Mouse (Mus musculus) CH12.LX (cell line): ENCODE data around the gene Maf. TPM values are rescaled to one million over a fixed set of nuclear protein-coding genes. Genes with fewer than 3 reads are reported as not detected.

ENCODE experiments used
- DNase-seq: peaks from one replicate; pipeline ENCODE4 v3.0.0-alpha.2; 2013; ENCODE audit errors: extremely low read depth
- H3K27ac ChIP-seq: 2 replicates; pipeline ENCODE4 v1.5.1; 2012; ENCODE audit warnings: low read depth, mild to moderate bottlenecking, control low read depth, moderate library complexity; ENCODE audit not compliant: insufficient read depth
- H3K27me3 ChIP-seq: replicated peaks from 2 replicates; pipeline ENCODE3; 2012; ENCODE audit warnings: inconsistent platforms
- H3K36me3 ChIP-seq, 2 experiments: replicated peaks in 1 of 2; 2 replicates each; pipeline versions ENCODE3 to v1.6.1; 2012; ENCODE audit warnings: inconsistent platforms in 1 of 2, low read length in 1 of 2, mild to moderate bottlenecking in 1 of 2, mixed read lengths in 1 of 2, moderate library complexity in 1 of 2; ENCODE audit not compliant: control insufficient read depth in 1 of 2, insufficient read depth in 1 of 2
- H3K4me1 ChIP-seq, 2 experiments: 2 replicates each; pipeline ENCODE4 v1.6.1; 2012; ENCODE audit warnings: inconsistent platforms in 1 of 2, moderate library complexity in 1 of 2; ENCODE audit not compliant: insufficient read depth in 2 of 2, control insufficient read depth in 1 of 2
- H3K4me2 ChIP-seq: 2 replicates; pipeline ENCODE4 v1.6.1; 2012; ENCODE audit warnings: low read depth, mild to moderate bottlenecking, control low read depth; ENCODE audit not compliant: poor library complexity, insufficient read depth, severe bottlenecking
- H3K4me3 ChIP-seq, 3 experiments: fragments of 150-350 bp in 1 of 3; sonication (generic) in 1 of 3; replicated peaks in 1 of 3; 2 replicates each; pipeline versions ENCODE3 to v1.5.1; 2011 to 2012; ENCODE audit warnings: low read depth in 2 of 3, low read length in 2 of 3, mild to moderate bottlenecking in 2 of 3, moderate library complexity in 2 of 3, control low read depth in 1 of 3, improper control_type of control experiment in 1 of 3, inconsistent platforms in 1 of 3, mixed read lengths in 1 of 3; ENCODE audit not compliant: poor library complexity in 1 of 3
- H3K79me2 ChIP-seq: replicated peaks from 2 replicates; pipeline ENCODE4 v1.6.1; 2012; ENCODE audit warnings: mild to moderate bottlenecking, moderate library complexity; ENCODE audit not compliant: control insufficient read depth, poor library complexity, insufficient read depth, severe bottlenecking; ENCODE audit errors: extremely low read depth
- H3K9ac ChIP-seq: 2 replicates; pipeline ENCODE4 v1.6.1; 2012; ENCODE audit warnings: low read depth, mild to moderate bottlenecking, control low read depth, moderate library complexity; ENCODE audit not compliant: insufficient read depth
- H3K9me3 ChIP-seq: replicated peaks from 2 replicates; pipeline ENCODE3; 2012; ENCODE audit warnings: low read length, inconsistent platforms, mixed read lengths
- CTCF ChIP-seq, 2 experiments: IDR thresholded peaks in 1 of 2; conservative IDR thresholded peaks in 1 of 2; 2 replicates each; pipeline ENCODE4 v1.5.1; 2011 to 2012; ENCODE audit warnings: low read depth in 2 of 2, low read length in 2 of 2, improper control_type of control experiment in 1 of 2, inconsistent platforms in 1 of 2, mild to moderate bottlenecking in 1 of 2, moderate library complexity in 1 of 2
- ETS1 ChIP-seq: conservative IDR thresholded peaks from 2 replicates; pipeline ENCODE4 v1.6.1; 2012; ENCODE audit warnings: low read depth, mild to moderate bottlenecking, inconsistent platforms, low read length, improper control_type of control experiment, moderate library complexity
- KAT2A ChIP-seq: IDR thresholded peaks from 2 replicates; pipeline ENCODE4 v1.6.1; 2012; ENCODE audit warnings: low read length, improper control_type of control experiment, inconsistent platforms; ENCODE audit not compliant: insufficient replicate concordance
- MYC ChIP-seq: IDR thresholded peaks from 2 replicates; pipeline ENCODE4 v1.6.1; 2011; ENCODE audit warnings: low read depth, mild to moderate bottlenecking, improper control_type of control experiment, low read length
- NELFE ChIP-seq: IDR thresholded peaks from 2 replicates; pipeline ENCODE4 v1.6.1; 2011; ENCODE audit warnings: low read depth, low read length, improper control_type of control experiment
- UBTF ChIP-seq: IDR thresholded peaks from 2 replicates; pipeline ENCODE4 v1.6.1; 2012; ENCODE audit warnings: low read depth, mild to moderate bottlenecking, inconsistent platforms, low read length, improper control_type of control experiment, moderate library complexity
- ZC3H11A ChIP-seq: IDR thresholded peaks from 2 replicates; pipeline ENCODE4 v1.6.1; 2012; ENCODE audit warnings: low read depth, mild to moderate bottlenecking, inconsistent platforms, low read length, improper control_type of control experiment
- ZKSCAN1 ChIP-seq: IDR thresholded peaks from 2 replicates; pipeline ENCODE4 v1.6.1; 2012; ENCODE audit warnings: low read depth, inconsistent platforms, low read length, improper control_type of control experiment, borderline replicate concordance
- ZNF384 ChIP-seq: IDR thresholded peaks from 2 replicates; pipeline ENCODE4 v1.6.1; 2012; ENCODE audit warnings: low read depth, low read length, improper control_type of control experiment, inconsistent platforms
- dilution Hi-C: fragments of 300-500 bp; cut with MboI; formaldehyde crosslinking; loops from 2 replicates; pipeline ENCODE4 v1.14.3; 2020; ENCODE audit warnings: low sequenced_read_pairs; ENCODE audit not compliant: extremely low pct_unique_long_range_greater_than_20kb, extremely low pct_ligation_motif_present
- in situ Hi-C: fragments of 300-500 bp; cut with MboI; formaldehyde crosslinking; loops from 3 replicates; pipeline ENCODE4 v1.14.3; 2019; ENCODE audit warnings: low sequenced_read_pairs, low pct_ligation_motif_present, low pct_unique_long_range_greater_than_20kb, mixed read lengths
- polyA plus RNA-seq: library from polyadenylated mRNA; unstranded; fragments of >175 nt; gene quantifications from 2 replicates; pipeline ENCODE4 v1.2.1, GENCODE M21; 2012; ENCODE audit warnings: low read depth; ENCODE audit not compliant: insufficient read length
- total RNA-seq, 2 experiments: library from RNA; depleted of rRNA; stranded (reverse); fragments of 300-350 nt in 1 of 2; fragments of >200 nt in 1 of 2; gene quantifications; 2 replicates each; pipeline ENCODE4 v1.2.3; 2012 to 2014

Gene Maf
- total and polyA plus RNA-seq, 3 experiments: not detected

- Histone ChIP-seq H3K27me3 (peaks cover 31% of the 10 kb centered on the region), H3K4me3 (no peak overlapping the region), H3K9me3 (peaks cover 5% of the 10 kb centered on the region), H3K4me1 (no peaks in the 10 kb centered on the region), H3K9ac (no peak overlapping the region), H3K79me2 (no peaks in the 10 kb centered on the region), H3K4me2 (no peak overlapping the region), H3K27ac (no peak overlapping the region), H3K36me3 (no peaks in the 10 kb centered on the region)
- dilution Hi-C loops: no loop called here
- in situ Hi-C loops: loop anchor here (25.0 kb wide), 1 partner anchor 614 kb away; no protein-coding TSS in a partner anchor
- no peak for DNase-seq
- no peak for TF ChIP-seq ZNF384
- no peak for TF ChIP-seq KAT2A
- no peak for TF ChIP-seq ZC3H11A
- no peak for TF ChIP-seq UBTF
- TF ChIP-seq ETS1: no peak
- TF ChIP-seq MYC: no peak
Observed at GRCm38 (mm10) chr8:115701001-115701400, 6.6 kb downstream of the Maf start.

- H3K4me1 ChIP-seq: no peaks in the 10 kb centered on the region
- in situ Hi-C loops (no loop called here), dilution Hi-C loops (no loop called here)
- peaks cover 35% of the 10 kb centered on the region for H3K27me3 ChIP-seq
- no peak overlapping the region for H3K4me2 ChIP-seq
- no peaks in the 10 kb centered on the region for H3K9me3 ChIP-seq
- H3K79me2 ChIP-seq: no peaks in the 10 kb centered on the region
- no peak overlapping the region for H3K9ac ChIP-seq
- H3K36me3 ChIP-seq: no peaks in the 10 kb centered on the region
- H3K4me3 ChIP-seq: no peak overlapping the region
- no peak for DNase-seq
- no peak overlapping the region for H3K27ac ChIP-seq
- TF ChIP-seq NELFE (no peak), ZKSCAN1 (no peak)
Observed at GRCm38 (mm10) chr8:115699151-115699550, 8.4 kb downstream of the Maf start.

GRCm38 (mm10) chr8:115697410-115697809 lies 10.2 kb downstream of the Maf start:
- no peak for DNase-seq
- Histone ChIP-seq H3K79me2 (no peaks in the 10 kb centered on the region), H3K36me3 (no peaks in the 10 kb centered on the region), H3K27me3 (peaks cover 47% of the 10 kb centered on the region), H3K4me1 (no peaks in the 10 kb centered on the region), H3K9me3 (no peaks in the 10 kb centered on the region), H3K4me3 (no peak overlapping the region), H3K9ac (no peak overlapping the region), H3K27ac (no peak overlapping the region), H3K4me2 (no peak overlapping the region)
- TF ChIP-seq KAT2A: no peak
- no peak for TF ChIP-seq CTCF (conservative IDR thresholded peaks at IDR 0.05 in 1 of 2, IDR thresholded peaks at IDR 0.05 in 1 of 2; ENCODE audit: low read depth in 2 of 2, low read length in 2 of 2)
- in situ Hi-C loops (no loop called here), dilution Hi-C loops (no loop called here)
